Mouse (Mus musculus) liver, embryonic 14.5 days (tissue): ENCODE measurements around the gene Stat3.

Experiments used
- CTCF ChIP-seq: IDR thresholded peaks from 2 replicates; pipeline ENCODE4 v1.5.1; 2016; ENCODE audit warnings: antibody characterized with exemption, low read depth, control low read depth
- EP300 ChIP-seq: IDR thresholded peaks from 2 replicates; pipeline ENCODE4 v1.6.1; 2016; ENCODE audit warnings: antibody characterized with exemption, low read depth

DNA sequence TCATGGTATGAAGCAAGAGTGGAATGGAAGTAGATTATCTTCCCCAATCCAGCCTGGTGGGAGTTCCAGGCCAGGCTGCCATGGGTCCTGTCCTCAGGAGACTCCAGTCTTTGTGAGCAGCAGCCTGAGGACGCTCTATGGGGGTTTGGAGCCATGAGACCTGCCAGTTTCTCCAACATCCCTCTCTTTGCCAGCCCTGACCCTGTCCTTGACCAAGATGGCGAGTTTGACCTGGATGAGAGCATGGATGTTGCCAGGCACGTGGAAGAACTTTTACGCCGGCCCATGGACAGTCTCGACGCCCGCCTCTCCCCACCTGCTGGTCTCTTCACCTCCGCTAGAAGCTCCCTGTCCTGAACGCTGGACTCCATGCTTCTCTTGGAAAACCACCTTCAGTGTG lies 55.7 kb downstream of the Stat3 start:
- TF ChIP-seq CTCF = no peak
- TF ChIP-seq EP300 = no peak
